Mouse (Mus musculus) adrenal gland, postnatal 25 days (tissue): Measurements from ENCODE around the gene Hes7. TPM values are rescaled to one million over a fixed set of nuclear protein-coding genes. Genes with fewer than 3 reads are reported as not detected.

Source experiments
- DNase-seq: peaks from one replicate; pipeline ENCODE4 v3.0.0; 2021; ENCODE audit warnings: mixed read lengths
- total RNA-seq: library from RNA; stranded (reverse); gene quantifications from 2 replicates; pipeline ENCODE4 v1.2.3, GENCODE M21; 2021

The Hes7 gene
- total RNA-seq, 1 experiment from 2014 or later: not detected

GRCm38 (mm10) chr11:69101604-69102402 lies 18.4 kb upstream of the Hes7 start:
- no peak for DNase-seq

DNA sequence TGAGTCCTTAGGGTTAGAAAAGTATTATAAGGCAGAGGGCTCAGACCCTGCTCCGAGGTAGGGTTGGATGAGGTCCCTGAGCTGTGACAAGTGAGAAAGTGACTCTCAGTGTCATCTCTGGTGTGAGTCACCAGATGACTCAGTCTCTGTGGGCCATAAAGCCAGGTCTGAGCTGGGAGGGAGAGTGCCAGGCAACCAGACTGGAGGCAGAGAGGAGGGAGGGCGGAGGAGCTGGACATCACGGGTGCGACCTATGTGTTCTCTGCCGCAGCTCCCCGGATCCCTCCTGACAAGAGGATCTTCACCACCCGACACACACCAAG lies 17.8 kb upstream of the Hes7 start:
- no peak for DNase-seq

- DNase-seq: no peak
Measured at GRCm38 (mm10) chr11:69103121-69103520, 17.1 kb upstream of the Hes7 start.

DNA sequence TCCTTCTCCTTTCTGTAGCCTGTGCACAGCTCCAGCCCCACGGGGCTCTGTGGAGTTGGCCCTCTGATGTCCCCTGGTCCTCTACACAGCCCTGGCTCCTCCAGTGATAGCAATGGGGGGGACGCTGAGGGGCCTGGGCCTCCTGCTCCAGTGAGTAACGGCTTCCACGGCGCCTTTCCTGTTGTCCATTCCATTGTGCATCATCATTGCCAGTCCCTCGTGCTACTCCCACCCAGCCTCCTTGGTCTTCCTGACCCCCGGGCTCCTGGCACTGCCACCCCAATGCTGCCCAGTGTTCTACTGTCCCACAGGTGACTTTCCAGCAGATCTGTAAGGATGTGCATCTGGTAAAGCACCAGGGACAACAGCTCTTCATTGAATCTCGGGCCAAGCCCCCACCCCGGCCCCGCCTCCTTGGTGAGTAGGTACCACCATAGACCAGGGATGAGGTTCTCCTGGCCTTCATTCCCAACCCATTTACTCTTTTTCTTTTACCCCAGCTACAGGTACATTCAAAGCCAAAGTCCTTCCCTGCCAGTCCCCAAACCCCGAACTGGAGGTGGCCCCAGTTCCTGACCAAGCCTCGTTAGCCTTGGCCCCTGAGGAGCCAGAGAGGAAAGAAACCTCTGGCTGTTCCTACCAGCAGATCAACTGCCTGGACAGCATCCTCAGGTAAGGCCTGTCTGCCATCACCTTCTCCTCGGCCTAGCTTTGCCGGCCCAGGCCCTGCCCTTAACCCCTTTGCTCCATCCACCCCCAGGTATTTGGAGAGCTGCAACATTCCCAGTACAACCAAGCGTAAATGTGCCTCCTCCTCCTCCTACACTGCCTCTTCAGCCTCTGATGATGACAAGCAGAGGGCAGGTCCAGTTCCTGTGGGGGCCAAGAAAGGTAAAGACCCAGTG lies 16.4 kb upstream of the Hes7 start:
- DNase-seq: no peak

GRCm38 (mm10) chr11:69104487-69104886 lies 15.7 kb upstream of the Hes7 start:
- no peak for DNase-seq

DNA sequence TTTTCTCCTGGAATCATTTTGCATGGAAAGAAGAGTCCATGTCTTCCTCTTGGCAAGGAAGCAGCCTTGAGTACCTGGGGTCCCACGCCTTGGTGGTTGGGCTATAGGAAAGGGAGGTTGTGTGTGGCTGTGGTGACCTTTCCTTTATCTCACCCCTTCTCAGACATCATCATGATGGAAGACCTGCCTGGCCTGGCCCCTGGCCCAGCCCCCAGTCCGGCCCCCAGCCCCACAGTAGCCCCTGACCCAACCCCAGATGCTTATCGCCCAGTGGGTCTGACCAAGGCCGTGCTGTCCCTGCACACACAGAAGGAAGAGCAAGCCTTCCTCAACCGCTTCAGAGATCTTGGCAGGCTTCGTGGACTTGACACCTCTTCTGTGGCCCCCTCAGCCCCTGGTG lies 15.0 kb upstream of the Hes7 start:
- no peak for DNase-seq

- DNase-seq: no peak
Measured at GRCm38 (mm10) chr11:69105796-69106195, 14.4 kb upstream of the Hes7 start.

- no peak for DNase-seq
Measured at GRCm38 (mm10) chr11:69106299-69106698, 13.9 kb upstream of the Hes7 start.

DNA sequence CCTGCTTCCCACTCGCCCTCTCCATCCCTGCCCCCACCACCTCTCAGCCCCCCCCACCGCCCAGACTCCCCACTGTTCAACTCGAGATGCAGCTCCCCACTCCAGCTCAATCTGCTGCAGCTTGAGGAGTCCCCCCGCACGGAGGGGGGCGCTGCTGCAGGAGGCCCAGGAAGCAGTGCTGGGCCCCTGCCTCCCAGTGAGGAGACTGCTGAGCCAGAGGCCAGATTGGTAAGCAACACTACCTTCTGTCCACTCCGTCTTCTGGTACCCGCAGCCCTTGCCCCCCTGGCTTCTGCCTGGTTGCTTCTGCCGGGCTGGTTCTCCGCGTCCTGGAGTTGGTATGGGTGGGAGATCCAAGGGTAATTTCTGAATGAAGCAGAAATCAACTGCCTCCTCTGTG lies 13.4 kb upstream of the Hes7 start:
- DNase-seq: no peak

DNA sequence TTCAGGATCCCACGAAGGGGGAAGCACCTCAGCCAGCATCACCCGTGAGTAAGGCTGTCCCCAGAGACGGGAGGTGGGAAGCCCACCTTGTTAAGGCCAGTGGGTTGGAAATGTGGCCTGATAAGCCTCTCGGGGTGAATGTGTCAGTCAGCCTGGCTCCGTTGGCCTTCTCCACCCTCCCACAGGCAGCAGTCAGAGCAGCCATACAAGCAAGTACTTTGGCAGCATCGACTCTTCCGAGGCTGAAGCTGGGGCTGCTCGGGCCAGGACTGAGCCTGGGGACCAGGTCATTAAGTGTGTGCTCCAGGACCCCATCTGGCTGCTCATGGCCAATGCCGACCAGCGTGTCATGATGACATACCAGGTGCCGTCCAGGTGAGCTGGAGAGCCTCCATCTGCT lies 12.5 kb upstream of the Hes7 start:
- no peak for DNase-seq

- DNase-seq: no peak
Measured at GRCm38 (mm10) chr11:69108223-69108622, 12.0 kb upstream of the Hes7 start.

GRCm38 (mm10) chr11:69109032-69109900 lies 10.9 kb upstream of the Hes7 start:
- no peak for DNase-seq

- DNase-seq: peak; percentile 95
Measured at GRCm38 (mm10) chr11:69110319-69111046, 9.7 kb upstream of the Hes7 start.

DNA sequence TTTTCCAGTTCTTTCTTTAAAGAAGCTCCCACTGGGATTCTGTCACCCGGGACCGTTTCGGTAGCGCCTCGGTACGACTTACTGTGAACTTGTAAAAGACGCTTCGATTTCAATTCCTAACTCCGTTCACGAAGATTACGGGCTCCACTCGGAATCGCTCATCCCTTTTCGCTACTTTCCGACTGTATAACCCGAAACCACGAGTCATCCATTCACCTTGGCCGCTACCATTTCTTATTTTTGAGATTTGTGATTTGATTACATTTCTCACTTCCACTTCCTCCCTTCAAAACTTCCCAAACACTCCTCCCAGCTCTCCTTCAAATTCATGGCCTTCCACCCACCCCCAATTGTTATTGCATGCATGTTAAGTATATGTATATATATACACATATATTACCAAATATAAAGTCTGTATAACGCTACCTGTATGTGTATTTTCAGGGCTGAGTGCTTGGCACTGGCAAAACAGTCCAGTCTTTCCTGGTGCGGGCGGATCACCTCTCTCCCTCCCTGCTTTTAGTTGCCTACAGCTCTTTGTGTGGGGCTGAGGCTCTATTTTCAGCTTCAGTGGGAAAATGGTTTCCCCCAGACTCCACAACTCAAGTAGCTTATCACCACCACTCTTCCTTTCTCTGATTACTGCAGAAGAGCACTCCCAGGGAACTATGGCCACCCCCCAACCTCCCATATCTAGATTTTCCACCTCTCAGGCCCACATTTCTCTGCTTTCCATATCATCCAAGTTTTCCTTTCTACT lies 9.0 kb upstream of the Hes7 start:
- no peak for DNase-seq

GRCm38 (mm10) chr11:69111865-69112264 lies 8.3 kb upstream of the Hes7 start:
- no peak for DNase-seq

DNA sequence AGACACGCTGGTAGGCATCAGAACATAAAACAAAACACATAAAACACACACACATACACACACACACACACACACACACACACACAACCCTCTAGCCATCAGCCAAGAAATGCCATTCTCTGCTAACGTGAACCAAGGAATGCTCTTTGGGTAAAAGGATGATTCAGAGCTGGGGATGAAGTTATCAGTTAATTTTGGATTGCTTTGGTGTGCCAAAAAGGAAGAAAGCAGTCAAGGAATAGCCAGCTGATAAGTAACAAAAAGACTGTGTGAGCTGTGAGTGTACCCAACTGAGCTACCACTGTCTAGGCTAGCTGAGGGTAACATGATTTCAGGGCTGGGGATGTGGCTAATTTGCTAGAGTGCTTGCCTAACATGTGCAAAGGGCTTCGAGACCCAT lies 6.2 kb upstream of the Hes7 start:
- no peak for DNase-seq

GRCm38 (mm10) chr11:69114621-69115020 lies 5.6 kb upstream of the Hes7 start:
- DNase-seq: no peak

GRCm38 (mm10) chr11:69116843-69117242 lies 3.4 kb upstream of the Hes7 start:
- no peak for DNase-seq

DNA sequence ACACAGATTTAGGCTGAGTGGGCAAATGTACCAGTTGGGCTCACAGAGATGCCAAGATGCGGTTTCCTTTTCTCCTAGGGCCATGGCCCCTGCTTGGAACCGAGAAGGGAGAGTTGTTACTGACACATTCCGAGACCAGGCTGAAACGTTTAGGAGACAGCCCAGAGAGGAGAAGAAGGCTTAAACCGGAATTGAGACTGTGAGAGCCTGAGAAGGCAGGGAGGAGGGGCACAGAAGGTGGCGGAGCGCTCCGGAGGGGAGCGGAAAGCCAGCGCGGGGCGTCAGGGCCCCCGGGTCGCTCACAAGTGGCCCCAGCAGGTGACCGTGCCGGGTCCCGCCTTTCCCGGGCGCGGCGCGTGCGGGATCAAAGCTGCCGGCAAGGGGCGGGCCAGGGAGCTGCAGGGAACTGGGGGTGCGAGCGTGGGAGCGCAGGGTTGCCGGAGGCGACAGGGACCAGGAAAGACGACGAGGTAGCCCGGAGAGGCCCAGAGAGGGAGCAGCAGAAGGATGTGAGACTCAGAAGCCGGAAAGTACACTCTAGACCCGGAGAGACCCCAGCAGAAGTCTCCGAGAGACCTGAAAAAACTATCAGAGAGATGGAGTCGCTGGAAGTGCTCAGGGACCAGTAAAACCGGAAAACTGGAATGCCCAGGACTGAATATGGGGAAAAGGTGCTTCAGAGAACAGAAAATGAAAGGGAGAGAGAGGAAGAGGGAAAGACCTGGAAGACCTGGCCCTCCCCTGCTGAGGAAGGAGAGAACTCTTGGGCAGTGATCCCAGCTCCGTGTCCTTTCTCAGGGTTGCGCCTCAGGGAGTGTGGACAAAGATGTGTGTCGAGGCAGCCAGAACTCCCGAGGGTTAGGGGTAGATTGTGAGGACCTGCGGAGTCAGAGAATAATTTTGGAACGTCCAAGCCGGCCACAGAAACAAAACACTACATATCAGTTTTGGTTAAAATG lies 2.2 kb upstream of the Hes7 start:
- peak; percentile 69 for DNase-seq

DNA sequence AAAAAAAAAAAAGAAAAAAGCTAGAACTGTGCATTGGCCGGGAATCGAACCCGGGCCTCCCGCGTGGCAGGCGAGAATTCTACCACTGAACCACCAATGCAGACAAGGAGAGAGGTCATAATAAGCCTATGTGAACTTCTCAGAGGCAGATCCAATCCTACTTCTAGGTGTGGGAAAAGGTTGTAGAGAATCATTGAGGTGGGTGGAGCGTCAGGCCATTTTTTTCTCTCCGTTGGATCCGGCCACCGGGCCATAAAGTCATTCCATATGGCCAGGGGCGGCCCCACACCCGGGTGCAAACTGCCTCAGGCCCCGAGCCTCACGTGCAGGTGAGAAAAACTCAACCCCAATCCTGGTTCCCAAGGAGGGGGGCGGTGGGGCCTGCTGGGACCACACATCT lies 1.4 kb upstream of the Hes7 start:
- peak; percentile 76 for DNase-seq
